Mouse (Mus musculus): ENCODE data around the gene Kit. TPM values are rescaled to one million over a fixed set of nuclear protein-coding genes. Genes with fewer than 3 reads are reported as not detected.

Kit gene
- total and polyA plus RNA-seq, 3 experiments = 2.2 to 5.4 (median 2.8) TPM

DNA sequence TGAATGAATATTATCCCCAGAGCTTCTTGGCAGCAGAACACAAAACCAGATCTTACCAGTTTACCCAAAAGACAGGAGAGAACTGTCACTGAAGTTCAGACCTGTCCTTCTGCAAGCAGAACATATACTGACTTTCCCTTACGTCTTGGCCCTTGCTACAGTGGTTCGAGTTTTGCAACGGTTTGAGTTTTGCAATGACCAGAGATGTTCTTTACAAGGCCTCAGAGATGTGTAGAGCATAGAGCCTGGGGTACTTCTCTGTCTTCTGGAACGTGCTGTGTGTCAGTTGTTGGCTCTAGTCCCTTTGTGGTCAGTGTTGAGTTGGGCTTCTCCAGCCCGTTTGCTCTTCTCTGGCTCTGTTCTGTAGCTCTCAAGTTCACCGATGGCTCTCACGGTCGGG, 40.9 kb downstream of the Kit start:
- no peaks in the 10 kb centered on the region for H3K79me2 ChIP-seq (replicated peaks; ENCODE audit: control insufficient read depth, insufficient read depth, low read length)
- no peak for DNase-seq
- no peaks in the 10 kb centered on the region for H3K36me3 ChIP-seq (ENCODE audit: control insufficient read depth, insufficient read depth, low read length)
- H3K9ac ChIP-seq (ENCODE audit: low read depth, low read length) = no peak overlapping the region
- H3K4me1 ChIP-seq (ENCODE audit: control insufficient read depth, insufficient read depth, low read length) = no peaks in the 10 kb centered on the region
- no peaks in the 10 kb centered on the region for H3K27me3 ChIP-seq (ENCODE audit: control insufficient read depth, insufficient read depth, low read length)
- TF ChIP-seq POLR2A (IDR thresholded peaks at IDR 0.05; ENCODE audit: insufficient read depth, low read depth, low read length) = no peak
- no peak for TF ChIP-seq CTCF (IDR thresholded peaks at IDR 0.05)
- TF ChIP-seq EP300 (IDR thresholded peaks at IDR 0.05; ENCODE audit: insufficient read depth, low read depth, low read length) = no peak
- WGBS = 87% methylated on average over 8 of the region's 8 CpGs
- no peak overlapping the region for H3K4me3 ChIP-seq
- no peak overlapping the region for H3K27ac ChIP-seq
- intact Hi-C loops (cut with DNase I) = no loop called here

DNA sequence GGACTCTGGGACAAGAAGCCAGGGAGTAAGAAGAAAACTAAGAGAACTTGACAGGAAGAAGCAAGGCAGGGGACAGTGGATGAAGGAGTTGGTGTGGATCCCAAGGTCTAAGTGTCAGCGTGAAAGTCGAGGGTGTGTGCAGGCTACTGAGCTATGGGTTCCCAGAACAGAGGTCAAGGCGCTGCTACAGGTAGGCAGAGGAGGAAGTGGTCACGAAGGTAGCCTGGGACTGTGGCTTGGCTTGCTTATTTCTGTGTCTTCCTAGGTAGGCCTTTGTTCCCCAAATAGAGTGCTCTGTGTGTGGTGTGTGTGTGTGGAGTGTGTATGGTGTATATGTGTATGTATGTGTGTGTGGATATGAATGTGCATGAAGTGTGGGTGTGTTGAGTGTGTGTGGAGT, 47.7 kb downstream of the Kit start:
- TF ChIP-seq EP300 (IDR thresholded peaks at IDR 0.05; ENCODE audit: insufficient read depth, low read depth, low read length) (no peak), CTCF (IDR thresholded peaks at IDR 0.05) (no peak), POLR2A (IDR thresholded peaks at IDR 0.05; ENCODE audit: insufficient read depth, low read depth, low read length) (no peak)
- H3K36me3 ChIP-seq (ENCODE audit: control insufficient read depth, insufficient read depth, low read length) = no peaks in the 10 kb centered on the region
- intact Hi-C loops (cut with DNase I) = no loop called here
- no peak for DNase-seq
- H3K4me3 ChIP-seq = no peak overlapping the region
- no peak overlapping the region for H3K9ac ChIP-seq (ENCODE audit: low read depth, low read length)
- H3K79me2 ChIP-seq (replicated peaks; ENCODE audit: control insufficient read depth, insufficient read depth, low read length) = no peaks in the 10 kb centered on the region
- 87% methylated on average over 4 of the region's 4 CpGs for WGBS
- no peak overlapping the region for H3K27ac ChIP-seq
- no peaks in the 10 kb centered on the region for H3K27me3 ChIP-seq (ENCODE audit: control insufficient read depth, insufficient read depth, low read length)
- no peaks in the 10 kb centered on the region for H3K4me1 ChIP-seq (ENCODE audit: control insufficient read depth, insufficient read depth, low read length)

DNA sequence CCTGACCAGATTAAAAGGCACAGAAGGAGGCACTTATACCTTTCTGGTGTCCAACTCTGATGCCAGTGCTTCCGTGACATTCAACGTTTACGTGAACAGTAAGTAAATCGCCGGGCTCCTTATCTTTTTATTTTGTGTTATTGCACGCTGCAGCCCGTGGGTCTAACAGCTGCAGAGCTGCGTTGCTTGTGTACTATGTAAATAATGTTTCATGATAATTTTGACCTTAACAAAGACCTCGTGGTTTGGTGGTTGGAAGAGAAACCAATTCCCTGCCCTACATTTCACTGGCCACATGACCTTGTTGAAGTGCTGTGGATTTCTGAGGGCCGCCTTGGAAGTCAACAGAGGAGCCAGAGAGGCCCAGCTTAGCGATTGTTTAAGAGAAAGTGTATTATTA, 48.3 kb downstream of the Kit start:
- Histone ChIP-seq H3K79me2 (replicated peaks; ENCODE audit: control insufficient read depth, insufficient read depth, low read length) (no peaks in the 10 kb centered on the region), H3K4me3 (no peak overlapping the region), H3K27me3 (ENCODE audit: control insufficient read depth, insufficient read depth, low read length) (no peaks in the 10 kb centered on the region), H3K4me1 (ENCODE audit: control insufficient read depth, insufficient read depth, low read length) (no peaks in the 10 kb centered on the region), H3K9ac (ENCODE audit: low read depth, low read length) (no peak overlapping the region), H3K27ac (no peak overlapping the region), H3K36me3 (ENCODE audit: control insufficient read depth, insufficient read depth, low read length) (no peaks in the 10 kb centered on the region)
- DNase-seq = no peak
- 72% methylated on average over 11 of the region's 11 CpGs for WGBS
- TF ChIP-seq POLR2A (IDR thresholded peaks at IDR 0.05; ENCODE audit: insufficient read depth, low read depth, low read length) (no peak), EP300 (IDR thresholded peaks at IDR 0.05; ENCODE audit: insufficient read depth, low read depth, low read length) (no peak), CTCF (IDR thresholded peaks at IDR 0.05) (no peak)
- intact Hi-C loops (cut with DNase I) = no loop called here

DNA sequence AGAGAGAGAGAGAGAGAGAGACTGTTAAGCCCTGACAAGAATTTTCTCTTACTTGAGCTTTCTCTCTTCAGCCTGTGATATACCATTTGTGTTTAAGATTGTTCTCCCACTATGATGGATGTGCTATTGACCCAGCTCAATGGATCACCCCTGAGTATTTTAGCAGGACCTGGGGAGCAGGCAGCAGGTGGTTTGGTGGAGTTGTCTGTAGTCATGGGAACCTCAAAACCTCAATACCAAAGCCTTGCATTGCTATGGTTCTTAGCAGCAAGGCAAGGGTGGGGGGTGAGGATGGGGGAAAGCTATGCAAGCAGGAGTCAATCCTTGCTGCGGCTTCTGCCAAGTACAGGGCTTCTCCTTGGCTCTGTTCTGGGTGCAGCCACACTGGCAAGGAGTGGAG, 48.8 kb downstream of the Kit start:
- Histone ChIP-seq H3K4me1 (ENCODE audit: control insufficient read depth, insufficient read depth, low read length) (no peaks in the 10 kb centered on the region), H3K79me2 (replicated peaks; ENCODE audit: control insufficient read depth, insufficient read depth, low read length) (no peaks in the 10 kb centered on the region), H3K27me3 (ENCODE audit: control insufficient read depth, insufficient read depth, low read length) (no peaks in the 10 kb centered on the region), H3K36me3 (ENCODE audit: control insufficient read depth, insufficient read depth, low read length) (no peaks in the 10 kb centered on the region), H3K4me3 (no peak overlapping the region), H3K27ac (no peak overlapping the region), H3K9ac (ENCODE audit: low read depth, low read length) (no peak overlapping the region)
- no peak for TF ChIP-seq EP300 (IDR thresholded peaks at IDR 0.05; ENCODE audit: insufficient read depth, low read depth, low read length)
- intact Hi-C loops (cut with DNase I) = no loop called here
- 97% methylated on average over 1 of the region's 1 CpGs for WGBS
- DNase-seq = no peak

- WGBS = 89% methylated on average over 20 of the region's 20 CpGs
- TF ChIP-seq POLR2A (IDR thresholded peaks at IDR 0.05; ENCODE audit: insufficient read depth, low read depth, low read length) (no peak), EP300 (IDR thresholded peaks at IDR 0.05; ENCODE audit: insufficient read depth, low read depth, low read length) (no peak), CTCF (IDR thresholded peaks at IDR 0.05) (no peak)
- Histone ChIP-seq H3K36me3 (ENCODE audit: control insufficient read depth, insufficient read depth, low read length) (no peaks in the 10 kb centered on the region), H3K9ac (ENCODE audit: low read depth, low read length) (no peak overlapping the region), H3K4me3 (no peak overlapping the region), H3K79me2 (replicated peaks; ENCODE audit: control insufficient read depth, insufficient read depth, low read length) (no peaks in the 10 kb centered on the region), H3K27ac (no peak overlapping the region), H3K27me3 (ENCODE audit: control insufficient read depth, insufficient read depth, low read length) (no peaks in the 10 kb centered on the region), H3K4me1 (ENCODE audit: control insufficient read depth, insufficient read depth, low read length) (no peaks in the 10 kb centered on the region)
- intact Hi-C loops (cut with DNase I) = no loop called here
- DNase-seq = no peak
These were observed 49.4 kb downstream of the Kit start for GRCm38 (mm10) chr5:75623993-75624706.

DNA sequence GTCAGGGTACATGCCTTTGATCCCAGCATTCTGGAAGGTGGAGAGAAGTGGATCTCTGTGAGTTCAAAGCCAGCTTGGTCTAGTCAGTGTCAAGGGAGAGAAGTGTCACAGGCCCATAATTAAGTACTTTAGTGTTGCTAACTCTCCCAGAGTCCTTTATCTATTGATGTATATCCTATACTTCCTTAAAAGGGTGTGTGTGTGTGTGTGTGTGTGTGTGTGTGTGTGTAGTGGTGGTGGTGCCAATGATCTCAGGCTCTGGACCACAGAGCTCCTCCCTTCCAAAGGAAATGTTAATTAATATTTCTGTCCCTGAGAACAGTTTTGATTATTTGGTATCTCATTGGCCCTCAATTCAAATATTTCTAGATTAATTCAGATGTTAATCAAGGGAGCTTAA, 50.3 kb downstream of the Kit start:
- H3K36me3 ChIP-seq (ENCODE audit: control insufficient read depth, insufficient read depth, low read length) = no peaks in the 10 kb centered on the region
- H3K79me2 ChIP-seq (replicated peaks; ENCODE audit: control insufficient read depth, insufficient read depth, low read length) = no peaks in the 10 kb centered on the region
- DNase-seq = no peak
- TF ChIP-seq CTCF (IDR thresholded peaks at IDR 0.05) (no peak), POLR2A (IDR thresholded peaks at IDR 0.05; ENCODE audit: insufficient read depth, low read depth, low read length) (no peak), EP300 (IDR thresholded peaks at IDR 0.05; ENCODE audit: insufficient read depth, low read depth, low read length) (no peak)
- H3K27ac ChIP-seq = no peak overlapping the region
- no peaks in the 10 kb centered on the region for H3K4me1 ChIP-seq (ENCODE audit: control insufficient read depth, insufficient read depth, low read length)
- no peak overlapping the region for H3K4me3 ChIP-seq
- H3K27me3 ChIP-seq (ENCODE audit: control insufficient read depth, insufficient read depth, low read length) = no peaks in the 10 kb centered on the region
- no peak overlapping the region for H3K9ac ChIP-seq (ENCODE audit: low read depth, low read length)
- intact Hi-C loops (cut with DNase I) = no loop called here
